Mouse (Mus musculus) intestine, embryonic 16.5 days (tissue): ENCODE measurements around the gene Bbs9. TPM values are rescaled to one million over a fixed set of nuclear protein-coding genes. Genes with fewer than 3 reads are reported as not detected.

Source experiments
- ATAC-seq: fragments of 200-750 bp; cut with Nextera tagmentation; 2 replicates; pipeline ENCODE4 v1.8.0; 2017; ENCODE audit warnings: moderate TSS enrichment, moderate library complexity
- H3K27ac ChIP-seq: fragments of 300-500 bp; sonication (generic); 2 replicates; pipeline ENCODE4 v1.5.1; 2014; ENCODE audit warnings: mild to moderate bottlenecking, low read length
- H3K27me3 ChIP-seq: fragments of 300-500 bp; sonication (generic); replicated peaks from 2 replicates; pipeline ENCODE4 v1.6.1; 2014; ENCODE audit warnings: low read length, control low read depth, mixed read lengths; ENCODE audit not compliant: control insufficient read depth, insufficient read depth
- H3K36me3 ChIP-seq: fragments of 300-500 bp; sonication (generic); 2 replicates; pipeline ENCODE4 v1.6.1; 2014; ENCODE audit warnings: low read length, control low read depth; ENCODE audit not compliant: control insufficient read depth, insufficient read depth
- H3K4me1 ChIP-seq: fragments of 300-500 bp; sonication (generic); 2 replicates; pipeline ENCODE4 v1.6.1; 2014; ENCODE audit warnings: low read length, control low read depth, mixed read lengths; ENCODE audit not compliant: control insufficient read depth, insufficient read depth
- H3K4me2 ChIP-seq: fragments of 300-500 bp; sonication (generic); 2 replicates; pipeline ENCODE4 v1.6.1; 2014; ENCODE audit warnings: low read depth, low read length, control low read depth
- H3K4me3 ChIP-seq: fragments of 300-500 bp; sonication (generic); 2 replicates; pipeline ENCODE4 v1.5.1; 2014; ENCODE audit warnings: mild to moderate bottlenecking, low read length
- H3K9ac ChIP-seq: fragments of 300-500 bp; sonication (generic); 2 replicates; pipeline ENCODE4 v1.6.1; 2014; ENCODE audit warnings: low read depth, low read length
- H3K9me3 ChIP-seq: fragments of 300-500 bp; sonication (generic); 2 replicates; pipeline ENCODE4 v1.6.1; 2016; ENCODE audit warnings: low read length, control low read depth; ENCODE audit not compliant: control insufficient read depth
- WGBS: fragments of 180-500 bp; shearing (Covaris S2); extraction: QIAGEN DNeasy Blood & Tissue Kit; methylation state at CpG from one replicate; pipeline ENCODE4 v1.1.7; 2014; 5-methylcytosine and 5-hydroxymethylcytosine counted together
- polyA plus RNA-seq: library from polyadenylated mRNA; unstranded; fragments of >200 nt; fragmentation: Nextera tagmentation; extraction: Ambion mirVana; gene quantifications from 2 replicates; pipeline ENCODE4 v1.2.1, GENCODE M21; 2015

The Bbs9 gene
- polyA plus RNA-seq, 1 experiment from 2014 or later, result 12.6 TPM

GRCm38 (mm10) chr9:22515076-22515475 lies 39.6 kb downstream of the Bbs9 start:
- Histone ChIP-seq H3K9ac (no peak overlapping the region), H3K4me3 (no peak overlapping the region), H3K9me3 (no peaks in the 10 kb centered on the region), H3K27ac (no peak overlapping the region), H3K4me1 (no peaks in the 10 kb centered on the region), H3K27me3 (no peaks in the 10 kb centered on the region), H3K4me2 (no peak overlapping the region), H3K36me3 (no peaks in the 10 kb centered on the region)
- 87% methylated on average over 4 of the region's 4 CpGs for WGBS
- no peak for ATAC-seq

GRCm38 (mm10) chr9:22518394-22519041 lies 43.0 kb downstream of the Bbs9 start:
- H3K4me3 ChIP-seq, result no peak overlapping the region
- ATAC-seq, result peak; percentile 72
- no peak overlapping the region for H3K9ac ChIP-seq
- no peaks in the 10 kb centered on the region for H3K9me3 ChIP-seq
- H3K27me3 ChIP-seq, result no peaks in the 10 kb centered on the region
- H3K4me2 ChIP-seq, result no peak overlapping the region
- no peaks in the 10 kb centered on the region for H3K36me3 ChIP-seq
- H3K4me1 ChIP-seq, result no peaks in the 10 kb centered on the region
- H3K27ac ChIP-seq, result no peak overlapping the region
- WGBS, result 91% methylated on average over 3 of the region's 3 CpGs

- Histone ChIP-seq H3K4me2 (no peak overlapping the region), H3K4me1 (no peaks in the 10 kb centered on the region), H3K36me3 (no peaks in the 10 kb centered on the region), H3K9ac (no peak overlapping the region), H3K27me3 (no peaks in the 10 kb centered on the region), H3K27ac (no peak overlapping the region), H3K4me3 (no peak overlapping the region), H3K9me3 (no peaks in the 10 kb centered on the region)
- ATAC-seq, result no peak
- WGBS, result 87% methylated on average over 1 of the region's 1 CpGs
Observed at GRCm38 (mm10) chr9:22523460-22523859, 47.9 kb downstream of the Bbs9 start.

- Histone ChIP-seq H3K27ac (no peak overlapping the region), H3K27me3 (no peaks in the 10 kb centered on the region), H3K36me3 (no peaks in the 10 kb centered on the region), H3K4me2 (no peak overlapping the region), H3K9me3 (no peaks in the 10 kb centered on the region), H3K4me1 (no peaks in the 10 kb centered on the region), H3K9ac (no peak overlapping the region), H3K4me3 (no peak overlapping the region)
- ATAC-seq, result no peak
- 80% methylated on average over 3 of the region's 3 CpGs for WGBS
Observed at GRCm38 (mm10) chr9:22530734-22531489, 55.4 kb downstream of the Bbs9 start.

GRCm38 (mm10) chr9:22532112-22532511 lies 56.6 kb downstream of the Bbs9 start:
- Histone ChIP-seq H3K27me3 (no peaks in the 10 kb centered on the region), H3K36me3 (no peaks in the 10 kb centered on the region), H3K4me1 (no peaks in the 10 kb centered on the region), H3K9me3 (no peaks in the 10 kb centered on the region), H3K9ac (no peak overlapping the region), H3K4me2 (no peak overlapping the region), H3K4me3 (no peak overlapping the region), H3K27ac (no peak overlapping the region)
- peak; percentile 52 for ATAC-seq
- WGBS, result 74% methylated on average over 5 of the region's 5 CpGs

- no peak overlapping the region for H3K9ac ChIP-seq
- no peak overlapping the region for H3K27ac ChIP-seq
- no peak overlapping the region for H3K4me2 ChIP-seq
- no peaks in the 10 kb centered on the region for H3K4me1 ChIP-seq
- no peaks in the 10 kb centered on the region for H3K36me3 ChIP-seq
- no peaks in the 10 kb centered on the region for H3K27me3 ChIP-seq
- peak; percentile 66 for ATAC-seq
- H3K9me3 ChIP-seq, result no peaks in the 10 kb centered on the region
- no peak overlapping the region for H3K4me3 ChIP-seq
- 49% methylated on average over 9 of the region's 9 CpGs for WGBS
Observed at GRCm38 (mm10) chr9:22532810-22533447, 57.4 kb downstream of the Bbs9 start.

- H3K9ac ChIP-seq, result no peak overlapping the region
- peak overlapping the region; percentile 40 for H3K27ac ChIP-seq
- 71% methylated on average over 11 of the region's 11 CpGs for WGBS
- H3K27me3 ChIP-seq, result no peaks in the 10 kb centered on the region
- H3K4me1 ChIP-seq, result 0 out of 2 replicates have a peak, but pooled peaks cover 5% of the 10 kb centered on the region
- H3K4me2 ChIP-seq, result no peak overlapping the region
- no peaks in the 10 kb centered on the region for H3K36me3 ChIP-seq
- no peak overlapping the region for H3K4me3 ChIP-seq
- H3K9me3 ChIP-seq, result no peaks in the 10 kb centered on the region
- peak; percentile 72 for ATAC-seq
Observed at GRCm38 (mm10) chr9:22537767-22538373, 62.4 kb downstream of the Bbs9 start.

GRCm38 (mm10) chr9:22539546-22539945 lies 64.0 kb downstream of the Bbs9 start:
- no peak overlapping the region for H3K9ac ChIP-seq

GRCm38 (mm10) chr9:22541130-22541529 lies 65.6 kb downstream of the Bbs9 start:
- H3K9ac ChIP-seq, result no peak overlapping the region
- H3K27ac ChIP-seq, result no peak overlapping the region
- no peaks in the 10 kb centered on the region for H3K36me3 ChIP-seq
- 67% methylated on average over 10 of the region's 10 CpGs for WGBS
- ATAC-seq, result no peak
- H3K4me1 ChIP-seq, result 0 out of 2 replicates have a peak, but pooled peaks cover 10% of the 10 kb centered on the region
- no peak overlapping the region for H3K4me2 ChIP-seq
- no peaks in the 10 kb centered on the region for H3K27me3 ChIP-seq
- no peak overlapping the region for H3K4me3 ChIP-seq
- no peaks in the 10 kb centered on the region for H3K9me3 ChIP-seq

More at GRCm38 (mm10) chr9:22539546-22539945, 64.0 kb downstream of the Bbs9 start:
- no peak overlapping the region for H3K4me3 ChIP-seq
- H3K36me3 ChIP-seq, result no peaks in the 10 kb centered on the region
- H3K9me3 ChIP-seq, result no peaks in the 10 kb centered on the region
- no peak overlapping the region for H3K4me2 ChIP-seq
- no peak overlapping the region for H3K27ac ChIP-seq
- H3K4me1 ChIP-seq, result 0 out of 2 replicates have a peak, but pooled peaks cover 8% of the 10 kb centered on the region
- no peak for ATAC-seq
- no peaks in the 10 kb centered on the region for H3K27me3 ChIP-seq
- 73% methylated on average over 4 of the region's 4 CpGs for WGBS
